Mouse (Mus musculus) megakaryocyte, embryonic 14.5 days (primary cell): ENCODE data around the gene Slc37a4.

Source experiments
- FLI1 ChIP-seq: IDR thresholded peaks from 2 replicates; pipeline ENCODE4 v1.6.1; 2012; ENCODE audit warnings: low read length, inconsistent platforms, mixed read lengths
- GATA1 ChIP-seq: IDR thresholded peaks from 3 replicates; pipeline ENCODE4 v1.6.1; 2012; ENCODE audit warnings: mixed read lengths, low read length, inconsistent platforms, borderline replicate concordance

DNA sequence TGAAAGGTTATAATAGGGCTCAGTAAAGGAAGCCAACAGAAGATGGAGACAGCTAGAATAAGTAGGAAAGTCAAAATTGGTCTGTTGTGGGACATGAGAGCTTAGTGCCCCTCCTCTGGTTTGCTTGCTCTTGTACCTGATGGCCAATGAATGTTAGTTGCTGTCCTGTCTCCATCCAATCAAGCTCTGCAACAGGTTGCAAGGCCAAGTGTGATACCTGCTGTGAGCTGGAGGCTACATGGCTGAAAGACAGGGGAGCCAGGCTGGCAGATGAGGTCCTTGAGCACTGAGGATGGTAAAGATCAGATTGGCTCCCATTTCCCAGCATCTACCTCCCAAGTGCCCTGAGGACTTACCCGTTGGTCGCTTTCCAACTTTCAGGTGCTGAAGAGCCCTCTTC lies 16.1 kb downstream of the Slc37a4 start:
- TF ChIP-seq FLI1 (no peak), GATA1 (no peak)
